Mouse (Mus musculus) lung, embryonic 16.5 days (tissue): ENCODE results near the gene Cdca3. TPM values are rescaled to one million over a fixed set of nuclear protein-coding genes. Genes with fewer than 3 reads are reported as not detected.
"Not testable (repeated sequence)": the region's sequence is repeated elsewhere in the genome, so short reads cannot be mapped to it uniquely, and the experiment has no call there.

ENCODE experiments used
- ATAC-seq: fragments of 200-750 bp; cut with Nextera tagmentation; 2 replicates; pipeline ENCODE4 v1.8.0; 2017; ENCODE audit warnings: low read depth, mild to moderate bottlenecking, moderate library complexity
- H3K27ac ChIP-seq: fragments of 300-500 bp; sonication (generic); 2 replicates; pipeline ENCODE4 v1.5.1; 2014; ENCODE audit warnings: mild to moderate bottlenecking, control low read depth, low read length
- H3K27me3 ChIP-seq: fragments of 300-500 bp; sonication (generic); 2 replicates; pipeline ENCODE4 v1.6.1; 2014; ENCODE audit warnings: low read depth, low read length, mixed read lengths; ENCODE audit not compliant: control insufficient read depth, insufficient read depth
- H3K36me3 ChIP-seq: fragments of 300-500 bp; sonication (generic); 2 replicates; pipeline ENCODE4 v1.6.1; 2014; ENCODE audit warnings: low read length; ENCODE audit not compliant: control insufficient read depth, insufficient read depth
- H3K4me1 ChIP-seq: fragments of 300-500 bp; sonication (generic); replicated peaks from 2 replicates; pipeline ENCODE4 v1.6.1; 2014; ENCODE audit warnings: low read length, mixed read lengths; ENCODE audit not compliant: control insufficient read depth, insufficient read depth
- H3K4me2 ChIP-seq: fragments of 300-500 bp; sonication (generic); 2 replicates; pipeline ENCODE4 v1.6.1; 2014; ENCODE audit warnings: low read depth, low read length, control low read depth
- H3K4me3 ChIP-seq: fragments of 300-500 bp; sonication (generic); 2 replicates; pipeline ENCODE4 v1.5.1; 2014; ENCODE audit warnings: mild to moderate bottlenecking, low read length, control low read depth
- H3K9ac ChIP-seq: fragments of 300-500 bp; sonication (generic); 2 replicates; pipeline ENCODE4 v1.6.1; 2014; ENCODE audit warnings: low read length, control low read depth
- H3K9me3 ChIP-seq: fragments of 300-500 bp; sonication (generic); 2 replicates; pipeline ENCODE4 v1.6.1; 2016; ENCODE audit warnings: low read length; ENCODE audit not compliant: control insufficient read depth
- WGBS: fragments of 180-500 bp; shearing (Covaris S2); extraction: QIAGEN DNeasy Blood & Tissue Kit; methylation state at CpG from one replicate; pipeline ENCODE4 v1.1.7; 2014; 5-methylcytosine and 5-hydroxymethylcytosine counted together
- polyA plus RNA-seq: library from polyadenylated mRNA; unstranded; fragments of >200 nt; fragmentation: Nextera tagmentation; extraction: Ambion mirVana; gene quantifications from 2 replicates; pipeline ENCODE4 v1.2.1, GENCODE M21; 2015

Gene Cdca3
- polyA plus RNA-seq, 1 experiment from 2014 or later = 176 TPM

- Histone ChIP-seq H3K9ac (no peak overlapping the region), H3K9me3 (no peaks in the 10 kb centered on the region), H3K4me1 (peaks cover 25% of the 10 kb centered on the region), H3K4me3 (no peak overlapping the region), H3K27ac (no peak overlapping the region), H3K27me3 (no peaks in the 10 kb centered on the region), H3K4me2 (no peak overlapping the region), H3K36me3 (peaks cover 12% of the 10 kb centered on the region)
- 83% methylated on average over 4 of the region's 4 CpGs for WGBS
- ATAC-seq = no peak
Observed at GRCm38 (mm10) chr6:124807366-124807765, 22.0 kb upstream of the Cdca3 start.

GRCm38 (mm10) chr6:124807986-124808357 is 21.4 kb upstream of the Cdca3 start:
- ATAC-seq = no peak
- Histone ChIP-seq H3K9ac (peak overlapping the region; percentile 84), H3K4me1 (peaks cover 31% of the 10 kb centered on the region)

GRCm38 (mm10) chr6:124808358-124809012 is 20.9 kb upstream of the Cdca3 start, which contains the start of gene Spsb2:
Gene Spsb2 (plus strand): TSS chr6:124808661.
- H3K4me2 ChIP-seq = peak within 1 kb of the TSS; percentile 98
- peak within 1 kb of the TSS; percentile 84 for H3K9ac ChIP-seq
- peak; percentile 72 for ATAC-seq
- peak within 1 kb of the TSS; percentile 77 for H3K4me3 ChIP-seq
- H3K27ac ChIP-seq = peak within 1 kb of the TSS; percentile 96
- peaks cover 31% of the 10 kb centered on the region for H3K4me1 ChIP-seq
- no peaks in the 10 kb centered on the region for H3K9me3 ChIP-seq
- H3K36me3 ChIP-seq = peaks cover 12% of the 10 kb centered on the region
- WGBS = 2% methylated on average over 29 of the region's 29 CpGs
- no peaks in the 10 kb centered on the region for H3K27me3 ChIP-seq

More at GRCm38 (mm10) chr6:124807986-124808357, 21.4 kb upstream of the Cdca3 start:
- 59% methylated on average over 6 of the region's 6 CpGs for WGBS
- Histone ChIP-seq H3K4me2 (peak overlapping the region; percentile 98), H3K4me3 (peak overlapping the region; percentile 77), H3K27me3 (no peaks in the 10 kb centered on the region), H3K27ac (peak overlapping the region; percentile 96), H3K36me3 (peaks cover 12% of the 10 kb centered on the region), H3K9me3 (no peaks in the 10 kb centered on the region)

GRCm38 (mm10) chr6:124809052-124809774 is 20.1 kb upstream of the Cdca3 start:
- H3K4me3 ChIP-seq = peak overlapping the region; percentile 77
- ATAC-seq = peak; percentile 26

GRCm38 (mm10) chr6:124809775-124810538 is 19.4 kb upstream of the Cdca3 start:
- Histone ChIP-seq H3K4me1 (peaks cover 40% of the 10 kb centered on the region), H3K9ac (peak overlapping the region; percentile 84), H3K4me3 (peak overlapping the region; percentile 77), H3K27me3 (no peaks in the 10 kb centered on the region), H3K9me3 (no peaks in the 10 kb centered on the region), H3K4me2 (peak overlapping the region; percentile 98), H3K27ac (peak overlapping the region; percentile 96), H3K36me3 (peaks cover 12% of the 10 kb centered on the region)
- ATAC-seq = no peak
- 46% methylated on average over 14 of the region's 14 CpGs for WGBS

More at GRCm38 (mm10) chr6:124809052-124809774, 20.1 kb upstream of the Cdca3 start:
- Histone ChIP-seq H3K9me3 (no peaks in the 10 kb centered on the region), H3K36me3 (peaks cover 12% of the 10 kb centered on the region), H3K27ac (peak overlapping the region; percentile 96), H3K4me2 (peak overlapping the region; percentile 98), H3K4me1 (peaks cover 33% of the 10 kb centered on the region), H3K9ac (peak overlapping the region; percentile 84), H3K27me3 (no peaks in the 10 kb centered on the region)
- WGBS = under 1% methylated on average over 35 of the region's 35 CpGs

GRCm38 (mm10) chr6:124810566-124811402 is 18.6 kb upstream of the Cdca3 start:
- Histone ChIP-seq H3K36me3 (peaks cover 12% of the 10 kb centered on the region), H3K4me1 (peaks cover 42% of the 10 kb centered on the region)
- not testable (repeated sequence) for ATAC-seq, H3K9me3 ChIP-seq, H3K27ac ChIP-seq, H3K27me3 ChIP-seq, H3K4me2 ChIP-seq, H3K4me3 ChIP-seq, H3K9ac ChIP-seq
- 83% methylated on average over 10 of the region's 11 CpGs for WGBS

- H3K4me2 ChIP-seq = no peak overlapping the region
- WGBS = 56% methylated on average over 4 of the region's 4 CpGs
- H3K36me3 ChIP-seq = peaks cover 12% of the 10 kb centered on the region
- H3K27ac ChIP-seq = no peak overlapping the region
- peaks cover 39% of the 10 kb centered on the region for H3K4me1 ChIP-seq
- no peak for ATAC-seq
- H3K27me3 ChIP-seq = no peaks in the 10 kb centered on the region
- H3K9ac ChIP-seq = no peak overlapping the region
- H3K9me3 ChIP-seq = no peaks in the 10 kb centered on the region
- no peak overlapping the region for H3K4me3 ChIP-seq
Observed at GRCm38 (mm10) chr6:124811403-124811665, 18.0 kb upstream of the Cdca3 start.

GRCm38 (mm10) chr6:124811701-124812560 is 17.4 kb upstream of the Cdca3 start:
- peaks cover 35% of the 10 kb centered on the region for H3K4me1 ChIP-seq
- H3K9ac ChIP-seq = peak overlapping the region; percentile 89
- H3K27ac ChIP-seq = no peak overlapping the region; the same call in 1 of the 2 replicates
- H3K36me3 ChIP-seq = peaks cover 14% of the 10 kb centered on the region
- no peak for ATAC-seq
- H3K4me2 ChIP-seq = peak overlapping the region; percentile 78
- H3K27me3 ChIP-seq = no peaks in the 10 kb centered on the region
- peak overlapping the region; percentile 82 for H3K4me3 ChIP-seq
- H3K9me3 ChIP-seq = no peaks in the 10 kb centered on the region
- WGBS = 69% methylated on average over 24 of the region's 24 CpGs
